Mouse (Mus musculus): Measurements from ENCODE around the gene Dlg1.

The Dlg1 gene

GRCm38 (mm10) chr16:31740704-31741103, 77.5 kb downstream of the Dlg1 start:
- no peak for DNase-seq

- DNase-seq = no peak
Measured at GRCm38 (mm10) chr16:31750526-31750925, 87.3 kb downstream of the Dlg1 start.

- peak; percentile 78 for DNase-seq
Measured at GRCm38 (mm10) chr16:31754172-31755025, 91.2 kb downstream of the Dlg1 start.

GRCm38 (mm10) chr16:31755053-31755452, 91.8 kb downstream of the Dlg1 start:
- no peak for DNase-seq

- no peak for DNase-seq
Measured at GRCm38 (mm10) chr16:31756436-31756835, 93.2 kb downstream of the Dlg1 start.

GRCm38 (mm10) chr16:31757606-31758005, 94.4 kb downstream of the Dlg1 start:
- DNase-seq = no peak

GRCm38 (mm10) chr16:31759416-31759815, 96.2 kb downstream of the Dlg1 start:
- DNase-seq = no peak

- no peak for DNase-seq
Measured at GRCm38 (mm10) chr16:31766298-31766697, 103.1 kb downstream of the Dlg1 start.

GRCm38 (mm10) chr16:31766715-31767114, 103.5 kb downstream of the Dlg1 start:
- no peak for DNase-seq

GRCm38 (mm10) chr16:31775924-31776323, 112.7 kb downstream of the Dlg1 start:
- DNase-seq = no peak

GRCm38 (mm10) chr16:31781015-31781414, 117.8 kb downstream of the Dlg1 start:
- DNase-seq = peak; percentile 32

GRCm38 (mm10) chr16:31790056-31790455, 126.8 kb downstream of the Dlg1 start:
- DNase-seq = no peak

GRCm38 (mm10) chr16:31803644-31804043, 140.4 kb downstream of the Dlg1 start:
- no peak for DNase-seq

GRCm38 (mm10) chr16:31826049-31826448, 162.8 kb downstream of the Dlg1 start:
- DNase-seq = no peak

- no peak for DNase-seq
Measured at GRCm38 (mm10) chr16:31830726-31831125, 167.5 kb downstream of the Dlg1 start.

GRCm38 (mm10) chr16:31832630-31833422, 169.6 kb downstream of the Dlg1 start:
- no peak for DNase-seq

GRCm38 (mm10) chr16:31834011-31834584, 170.9 kb downstream of the Dlg1 start:
- no peak for DNase-seq

GRCm38 (mm10) chr16:31834662-31835318, 171.5 kb downstream of the Dlg1 start:
- DNase-seq = no peak

GRCm38 (mm10) chr16:31837362-31837761, 174.1 kb downstream of the Dlg1 start:
- DNase-seq = no peak

- DNase-seq = no peak
Measured at GRCm38 (mm10) chr16:31844246-31844645, 181.0 kb downstream of the Dlg1 start.

- no peak for DNase-seq
Measured at GRCm38 (mm10) chr16:31846763-31847162, 183.5 kb downstream of the Dlg1 start.

GRCm38 (mm10) chr16:31863920-31864319, 200.7 kb downstream of the Dlg1 start:
- DNase-seq = no peak

GRCm38 (mm10) chr16:31865242-31865641, 202.0 kb downstream of the Dlg1 start:
- no peak for DNase-seq

All from cerebellum, adult 9-11 months (tissue).